Mouse (Mus musculus) Muller cell, postnatal 12 days (primary cell): ENCODE measurements around the gene Tfap2c.

Source experiments
- DNase-seq: peaks from one replicate; pipeline ENCODE4 v3.0.0-alpha.2; 2015; ENCODE audit errors: inconsistent ontology term

Gene Tfap2c

DNA sequence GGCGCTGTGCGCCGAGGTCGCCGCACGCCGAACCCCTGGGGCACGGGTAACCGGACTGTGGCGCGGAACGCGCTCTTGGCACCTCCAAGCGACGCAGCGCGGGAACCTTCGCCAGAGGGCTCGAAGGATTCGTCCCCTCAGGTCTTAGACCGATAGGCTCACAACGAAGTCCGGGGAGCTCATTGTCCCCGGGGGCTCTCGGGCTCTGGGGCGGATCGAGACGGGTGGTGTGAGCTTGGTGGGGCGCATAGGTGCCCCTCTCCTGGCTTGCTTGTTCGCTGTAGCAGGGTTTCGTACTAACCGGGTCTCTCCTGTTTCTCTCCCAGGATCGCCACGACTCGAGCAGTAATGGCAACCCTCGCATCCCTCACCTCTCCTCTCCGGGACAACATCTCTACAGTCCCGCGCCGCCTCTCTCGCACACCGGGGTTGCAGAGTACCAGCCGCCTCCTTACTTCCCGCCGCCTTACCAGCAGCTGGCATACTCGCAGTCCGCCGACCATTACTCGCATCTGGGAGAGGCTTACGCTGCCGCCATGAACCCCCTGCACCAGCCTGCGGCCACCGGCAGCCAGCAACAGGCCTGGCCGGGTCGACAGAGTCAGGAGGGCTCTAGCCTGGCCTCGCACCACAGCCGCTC is 1.8 kb downstream of the Tfap2c start:
- no peak for DNase-seq

DNA sequence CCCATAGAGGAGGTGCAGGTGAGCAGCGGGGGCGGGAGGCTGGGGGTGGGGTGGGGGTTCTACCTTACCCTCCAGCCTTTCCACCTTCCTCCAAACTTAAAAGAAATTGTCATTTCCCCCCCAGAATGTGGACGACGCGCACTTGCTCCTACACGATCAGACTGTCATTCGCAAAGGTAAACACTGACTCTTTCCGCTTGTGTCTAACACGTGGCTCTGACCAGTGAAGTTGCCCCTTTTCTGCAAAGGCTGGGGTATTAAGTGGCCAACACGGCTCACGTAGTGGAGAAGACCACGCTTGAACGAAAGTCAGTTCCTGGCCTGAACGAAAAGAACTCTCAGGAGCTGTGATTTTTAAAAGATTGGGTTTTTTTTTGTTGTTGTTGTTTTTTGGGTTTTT is 2.5 kb downstream of the Tfap2c start:
- no peak for DNase-seq

DNA sequence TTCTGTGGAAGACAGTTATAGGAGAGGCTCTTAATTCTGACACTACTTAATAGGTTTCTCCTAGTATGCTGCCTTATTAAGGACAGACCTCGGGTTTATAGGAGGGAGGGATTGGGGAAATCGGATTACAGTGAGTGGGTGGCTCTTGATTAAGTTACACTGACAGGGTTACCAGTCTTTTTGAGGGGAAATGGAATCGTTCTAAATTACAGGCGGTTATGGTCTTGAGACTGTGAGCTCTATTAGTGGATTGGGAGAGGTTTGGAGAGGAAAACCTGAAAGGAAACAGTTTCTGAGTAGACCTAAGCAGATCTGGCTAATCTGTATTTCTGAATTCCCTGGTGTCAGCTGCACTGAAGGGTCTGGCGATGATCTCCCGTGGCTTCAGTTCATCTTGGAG is 3.3 kb downstream of the Tfap2c start:
- no peak for DNase-seq

GRCm38 (mm10) chr2:172554211-172554610 is 4.8 kb downstream of the Tfap2c start:
- no peak for DNase-seq

GRCm38 (mm10) chr2:172558674-172559468 is 9.5 kb downstream of the Tfap2c start:
- no peak for DNase-seq

DNA sequence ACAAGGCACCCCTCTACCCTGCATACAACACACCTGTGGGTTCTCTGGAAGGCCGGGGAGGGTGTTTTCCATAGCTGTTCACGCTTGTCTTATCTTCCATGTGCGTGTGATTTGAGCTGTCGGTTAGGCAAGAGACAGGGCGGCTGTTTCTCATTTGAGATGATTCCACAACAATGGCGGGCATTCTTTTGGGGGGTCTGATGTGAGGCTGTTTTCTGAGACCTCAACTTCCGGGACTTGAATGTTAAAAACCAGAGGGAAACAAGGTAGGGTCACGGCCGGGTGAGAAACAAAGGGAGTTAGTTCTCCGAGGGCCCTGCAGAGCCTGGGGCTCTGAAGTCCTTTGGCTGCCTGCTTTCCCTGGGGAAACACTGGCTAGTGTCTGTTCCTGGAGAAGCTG is 11.6 kb downstream of the Tfap2c start:
- no peak for DNase-seq

DNA sequence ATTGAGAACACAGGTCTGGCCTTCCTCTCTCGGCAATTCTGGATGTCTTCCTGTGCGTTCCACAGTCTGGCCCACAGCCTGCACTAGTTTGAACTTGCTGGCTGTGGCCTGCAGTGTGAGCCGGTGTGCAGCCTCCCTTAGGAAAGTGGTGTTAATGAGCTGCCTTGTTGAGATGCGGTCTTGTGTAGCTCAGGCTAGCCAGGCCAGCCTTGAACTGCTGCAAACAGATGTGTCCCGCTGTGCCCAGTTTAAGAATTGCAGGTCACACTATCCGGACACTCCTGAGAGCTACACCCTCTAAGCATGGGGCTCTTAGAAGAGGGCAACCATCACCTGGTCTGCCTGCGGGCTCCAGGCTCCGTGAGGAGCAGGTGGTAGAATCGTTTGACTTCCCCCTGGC is 18.4 kb downstream of the Tfap2c start:
- DNase-seq, result no peak

GRCm38 (mm10) chr2:172568466-172568865 is 19.1 kb downstream of the Tfap2c start:
- no peak for DNase-seq

- no peak for DNase-seq
Measured at GRCm38 (mm10) chr2:172577196-172577766, 27.9 kb downstream of the Tfap2c start.

GRCm38 (mm10) chr2:172579221-172579620 is 29.8 kb downstream of the Tfap2c start:
- peak; percentile 29 for DNase-seq

DNA sequence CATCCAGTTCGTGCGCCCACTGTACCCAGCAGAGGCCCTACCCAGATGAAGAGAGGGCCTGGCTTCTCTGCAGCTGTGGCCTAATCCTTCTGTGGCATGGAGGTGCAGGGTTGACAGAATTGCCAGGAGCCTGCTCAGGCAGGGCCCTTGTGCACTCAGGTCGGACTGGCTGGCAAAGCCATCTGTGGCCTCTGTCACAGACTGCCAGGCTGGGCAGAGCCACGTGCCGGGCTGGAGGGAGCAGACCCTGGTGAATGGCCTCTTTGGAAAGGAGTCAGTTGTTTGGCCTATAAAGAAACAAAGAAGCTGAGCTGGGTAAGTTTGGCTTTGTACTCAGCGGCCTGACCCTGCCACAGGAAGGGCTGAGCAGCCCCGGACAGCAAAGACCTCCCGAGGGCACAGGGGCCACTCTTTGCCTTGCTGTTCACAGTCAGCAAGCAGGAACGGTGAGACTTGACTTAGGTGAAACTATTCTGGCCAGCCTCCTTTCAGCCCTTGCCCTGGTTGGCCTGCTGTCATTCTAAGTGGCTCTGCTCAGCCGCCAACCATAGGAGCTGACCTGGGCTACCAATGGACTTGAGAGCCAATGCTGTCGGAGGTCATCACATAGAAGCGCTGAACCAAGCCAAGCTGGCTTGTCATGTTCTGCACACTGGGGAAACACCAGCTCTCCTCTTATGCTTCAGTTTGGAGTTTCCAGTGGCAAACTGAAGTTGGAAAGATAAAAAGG is 31.3 kb downstream of the Tfap2c start:
- no peak for DNase-seq

GRCm38 (mm10) chr2:172583312-172583711 is 33.9 kb downstream of the Tfap2c start:
- no peak for DNase-seq

- DNase-seq, result no peak
Measured at GRCm38 (mm10) chr2:172585329-172585728, 35.9 kb downstream of the Tfap2c start.

GRCm38 (mm10) chr2:172589048-172589447 is 39.7 kb downstream of the Tfap2c start:
- no peak for DNase-seq

DNA sequence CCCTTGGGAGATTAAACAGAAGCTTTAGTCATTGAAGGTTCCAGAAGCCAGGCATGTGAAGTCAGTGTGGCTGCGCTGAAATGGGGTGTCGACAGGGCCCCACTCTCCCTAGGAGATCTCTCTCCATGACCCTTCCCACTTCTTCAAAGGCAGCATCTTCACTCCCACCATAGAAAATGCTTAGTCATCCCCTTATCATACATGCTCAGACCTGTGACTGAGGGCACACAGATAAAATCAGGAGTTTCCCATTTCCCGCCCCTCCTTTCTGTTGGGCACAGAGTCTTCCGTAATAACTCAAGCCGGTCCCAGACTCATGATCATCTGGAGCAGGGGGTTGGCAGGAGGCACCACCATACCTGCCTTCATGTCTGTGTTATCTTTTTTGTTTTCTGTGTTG is 41.4 kb downstream of the Tfap2c start:
- no peak for DNase-seq

DNA sequence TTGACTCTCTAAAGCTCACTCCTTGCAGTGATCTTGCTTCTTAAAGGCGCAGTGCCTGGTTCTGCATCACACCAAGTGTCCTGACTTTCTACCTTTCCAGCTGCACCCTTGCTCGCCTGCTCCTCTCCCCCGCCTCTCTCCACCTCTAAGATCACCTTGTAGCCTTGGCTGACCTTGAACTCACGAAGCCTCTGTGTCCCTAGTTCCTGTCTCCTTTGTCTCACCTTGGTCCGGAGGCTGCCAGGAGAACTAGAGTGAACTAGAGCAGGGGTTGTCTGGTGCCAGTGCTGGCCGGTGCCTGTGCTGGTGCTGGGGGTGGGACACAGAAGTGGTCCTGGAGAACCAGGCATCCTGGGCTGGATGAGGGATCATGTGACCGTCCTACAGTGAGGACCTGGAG is 44.9 kb downstream of the Tfap2c start:
- no peak for DNase-seq

GRCm38 (mm10) chr2:172597056-172597455 is 47.7 kb downstream of the Tfap2c start:
- DNase-seq, result no peak

DNA sequence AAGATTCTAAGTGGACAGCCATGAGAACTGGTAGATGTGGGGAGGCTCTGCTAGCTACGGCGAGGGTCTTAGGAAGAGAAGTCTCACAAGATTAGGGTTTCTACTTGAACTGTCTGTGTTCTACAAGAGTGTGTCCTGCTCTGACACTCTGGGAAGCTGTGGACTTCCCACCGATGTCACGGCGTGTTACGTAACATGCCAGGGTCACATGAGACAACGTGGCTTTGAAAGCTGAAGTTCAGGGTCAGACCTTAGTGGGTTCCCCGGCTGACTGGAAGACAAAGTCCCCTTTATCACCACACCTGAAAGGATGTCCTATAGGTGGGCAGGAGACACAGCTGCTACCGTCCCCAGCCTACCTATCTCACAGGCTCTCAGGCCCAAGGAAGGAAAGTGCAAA is 48.5 kb downstream of the Tfap2c start:
- no peak for DNase-seq

- DNase-seq, result no peak
Measured at GRCm38 (mm10) chr2:172604625-172605024, 55.2 kb downstream of the Tfap2c start.

DNA sequence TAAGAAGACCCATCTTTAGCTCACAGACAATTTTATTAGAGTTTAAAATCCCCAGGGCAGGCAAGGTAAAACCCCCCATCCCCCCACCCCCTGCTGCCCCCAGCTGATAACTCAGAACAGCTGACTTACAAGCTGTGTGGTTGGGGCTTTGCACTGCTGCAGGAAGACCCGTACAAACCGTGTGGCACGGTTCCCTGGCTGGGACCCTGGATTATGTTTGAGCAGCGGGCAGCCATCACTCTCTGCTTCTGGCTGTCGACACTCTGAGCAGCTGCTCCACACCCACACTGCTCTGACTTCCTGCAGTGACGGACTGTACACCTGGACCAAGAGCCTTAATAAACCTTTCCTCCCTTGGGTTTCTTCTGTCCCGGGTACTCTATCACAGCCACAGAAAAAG is 56.2 kb downstream of the Tfap2c start:
- no peak for DNase-seq

- DNase-seq, result no peak
Measured at GRCm38 (mm10) chr2:172607710-172608109, 58.3 kb downstream of the Tfap2c start.
